Mouse (Mus musculus) ovary, postnatal 14 days (tissue): ENCODE results near the gene Inpp4b.

Experiments
- DNase-seq: peaks from one replicate; pipeline ENCODE4 v3.0.0; 2022; ENCODE audit warnings: low spot score

Inpp4b gene

DNA sequence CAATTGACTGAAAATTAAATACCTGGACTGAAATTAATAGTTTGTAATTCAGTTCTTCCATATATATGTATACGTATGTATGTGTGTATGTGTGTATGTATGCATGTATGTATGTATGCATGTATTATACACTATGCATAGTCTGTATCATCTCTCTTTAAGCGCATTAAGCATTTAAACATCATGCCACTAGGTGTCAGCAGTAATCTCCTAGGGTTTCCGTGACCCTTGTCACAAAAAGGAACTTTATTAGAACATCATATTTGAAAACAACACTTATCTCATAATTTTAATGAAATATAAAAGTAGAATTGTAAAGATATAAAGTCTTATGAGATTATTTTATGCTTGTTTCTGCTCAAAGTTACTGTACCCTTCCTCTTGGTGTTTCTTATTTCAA lies 136.3 kb downstream of the Inpp4b start:
- DNase-seq, result no peak

DNA sequence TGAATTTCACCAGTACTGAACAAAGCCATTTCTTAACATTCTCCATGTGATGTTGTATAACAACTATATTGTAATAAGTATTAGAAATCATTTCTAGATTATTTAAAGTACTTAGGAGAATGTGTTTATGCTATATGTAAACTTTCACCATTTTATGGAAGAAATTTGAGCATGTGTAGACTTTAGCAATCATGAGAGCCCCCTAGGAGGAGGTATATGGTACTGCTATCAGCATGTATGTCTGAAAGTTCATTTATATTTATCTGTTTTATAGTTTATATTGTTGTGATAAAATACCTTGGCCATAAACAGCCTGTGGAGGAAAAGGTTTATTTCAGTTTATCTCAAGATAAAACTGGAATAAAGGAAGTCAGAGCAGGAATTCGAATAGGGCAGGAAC lies 141.5 kb downstream of the Inpp4b start:
- DNase-seq, result no peak

DNA sequence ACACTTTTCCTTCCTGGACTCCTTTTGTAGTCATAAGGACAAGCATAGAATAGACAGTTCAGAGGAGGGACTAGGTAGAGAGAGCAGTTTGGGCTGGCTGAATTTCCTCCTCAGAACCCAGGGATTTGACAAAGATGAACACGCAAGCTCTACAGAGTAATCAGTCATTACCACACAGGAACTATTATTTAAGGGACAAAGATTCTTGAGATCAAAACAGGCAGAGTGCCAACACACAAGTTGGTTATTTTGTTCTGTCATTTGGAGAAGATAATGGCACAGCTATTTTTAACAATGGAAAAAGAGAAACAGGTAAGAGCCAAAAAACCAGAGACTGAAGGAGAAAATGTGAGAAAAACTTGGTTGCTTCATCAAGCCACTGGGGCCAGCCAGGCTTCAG lies 143.3 kb downstream of the Inpp4b start:
- DNase-seq, result no peak

DNA sequence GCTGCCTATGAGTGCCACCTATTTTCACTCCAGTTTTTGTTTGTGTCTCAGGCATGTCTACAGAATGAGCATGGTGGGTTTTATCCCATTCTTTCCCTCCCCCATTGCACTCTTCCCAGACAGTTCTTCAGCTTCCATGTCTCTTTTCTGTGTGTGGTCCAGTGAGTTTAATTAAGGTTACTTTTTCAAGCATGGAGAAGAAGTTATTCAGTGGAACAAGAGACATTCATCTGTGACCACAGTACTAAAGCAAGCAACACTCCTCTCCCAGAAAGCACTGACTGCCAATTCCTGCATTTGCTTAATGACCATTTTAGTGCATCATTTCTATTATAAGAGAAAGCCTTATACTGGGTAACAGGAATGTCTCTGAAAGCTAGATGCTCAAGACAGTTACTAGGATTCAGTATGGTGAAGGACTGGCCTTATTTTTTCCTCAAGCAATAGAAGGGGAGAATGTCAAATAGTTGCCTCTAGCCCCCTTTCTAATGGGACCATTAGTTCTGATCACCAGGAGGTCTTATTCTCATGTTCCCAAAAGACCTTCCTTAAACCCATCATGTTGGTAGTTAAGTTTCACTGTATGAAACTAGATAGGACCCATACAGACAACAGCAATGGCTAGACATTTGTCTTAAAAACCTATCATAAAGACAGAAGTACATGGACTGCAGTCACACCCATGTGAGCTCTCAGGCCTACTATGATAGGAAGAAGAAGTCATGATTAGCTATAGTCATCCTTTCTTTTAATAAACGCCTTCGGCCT lies 147.7 kb downstream of the Inpp4b start:
- DNase-seq, result no peak

DNA sequence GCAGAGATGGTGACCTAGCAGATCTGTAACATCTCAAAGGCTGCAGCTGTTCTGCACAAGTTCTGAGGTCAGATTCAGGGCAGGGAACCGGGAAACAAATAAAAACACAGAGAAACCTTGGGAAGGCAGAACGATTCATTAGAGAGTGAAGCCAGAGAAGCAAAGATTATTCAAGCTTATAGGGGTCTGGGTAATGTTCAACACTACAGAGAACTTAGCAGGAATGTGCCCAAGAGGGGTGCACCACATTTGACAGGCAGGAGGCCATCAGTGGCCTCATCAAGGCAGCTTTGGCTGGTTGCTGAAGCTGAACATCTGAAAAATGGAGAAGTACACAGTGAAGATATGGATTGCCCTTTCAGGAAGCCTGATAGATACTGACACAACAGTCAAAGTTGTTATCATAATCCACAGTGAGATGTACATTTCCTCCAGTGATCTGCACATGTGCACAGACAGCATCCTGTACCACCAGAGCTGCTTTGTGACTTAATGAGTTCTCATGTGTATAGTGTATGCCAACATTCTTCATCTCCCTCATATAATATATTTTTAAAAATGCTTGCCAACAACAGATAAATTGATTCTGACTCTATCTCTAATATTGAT lies 148.8 kb downstream of the Inpp4b start:
- DNase-seq, result no peak

DNA sequence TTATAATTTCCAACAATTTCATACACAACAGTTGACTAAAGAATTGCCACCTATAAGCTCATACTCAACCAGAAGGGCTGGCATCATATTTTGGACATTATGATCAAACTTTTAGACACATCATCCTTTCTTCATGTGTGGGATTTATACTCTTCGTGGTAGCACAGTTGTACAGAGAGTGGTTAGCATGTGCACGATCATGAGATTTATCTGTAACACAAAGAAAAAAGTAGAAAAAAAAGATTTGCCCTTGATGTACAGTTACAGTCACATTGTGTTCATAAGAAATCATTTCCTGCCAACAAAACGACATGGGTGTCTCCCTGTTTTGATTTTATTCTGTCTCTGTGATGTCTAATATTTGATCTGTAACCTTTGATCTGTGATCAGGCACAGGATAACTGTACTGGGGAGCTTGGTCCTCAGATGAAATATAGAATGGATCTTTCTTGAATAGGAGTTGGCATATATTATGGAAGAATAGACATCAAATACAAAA lies 149.4 kb downstream of the Inpp4b start:
- no peak for DNase-seq

DNA sequence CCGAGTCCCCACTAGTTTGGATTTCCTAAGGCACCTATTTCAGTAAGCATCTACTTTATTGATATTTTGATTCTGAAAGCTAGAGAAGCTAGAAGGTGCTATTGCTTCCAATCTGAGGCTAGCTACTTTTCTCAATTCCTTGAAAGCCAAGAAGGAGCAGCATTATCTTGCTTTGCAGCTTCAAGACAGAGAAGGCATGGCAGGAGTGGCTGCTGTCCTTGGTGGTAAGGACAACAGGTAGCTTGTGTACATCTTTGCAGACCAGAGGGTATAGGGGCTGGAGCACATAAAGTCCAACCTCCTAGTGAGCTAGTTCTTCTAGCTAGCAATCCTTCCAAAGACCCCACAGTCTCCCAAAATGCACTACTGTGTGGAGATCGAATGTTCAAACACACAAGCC lies 152.5 kb downstream of the Inpp4b start:
- no peak for DNase-seq

DNA sequence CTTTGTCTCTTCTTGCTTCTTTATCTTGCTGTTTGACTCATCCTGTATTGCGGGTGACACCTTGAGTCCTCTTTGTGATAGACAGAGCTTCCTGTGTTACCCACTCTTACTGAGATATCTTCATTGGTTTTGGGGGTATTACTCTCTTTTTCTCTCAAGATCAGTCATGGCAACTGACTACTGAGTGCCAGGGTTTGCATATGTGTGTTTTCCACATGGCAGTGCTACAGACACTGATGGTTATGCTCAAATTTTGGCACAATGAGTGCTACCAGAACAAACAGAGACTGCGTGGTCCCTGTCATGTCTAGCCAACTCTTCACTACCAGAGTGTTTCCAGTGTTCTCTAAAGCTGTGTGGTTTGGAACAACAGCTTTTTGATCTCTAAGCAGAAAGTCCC lies 155.3 kb downstream of the Inpp4b start:
- DNase-seq, result no peak

DNA sequence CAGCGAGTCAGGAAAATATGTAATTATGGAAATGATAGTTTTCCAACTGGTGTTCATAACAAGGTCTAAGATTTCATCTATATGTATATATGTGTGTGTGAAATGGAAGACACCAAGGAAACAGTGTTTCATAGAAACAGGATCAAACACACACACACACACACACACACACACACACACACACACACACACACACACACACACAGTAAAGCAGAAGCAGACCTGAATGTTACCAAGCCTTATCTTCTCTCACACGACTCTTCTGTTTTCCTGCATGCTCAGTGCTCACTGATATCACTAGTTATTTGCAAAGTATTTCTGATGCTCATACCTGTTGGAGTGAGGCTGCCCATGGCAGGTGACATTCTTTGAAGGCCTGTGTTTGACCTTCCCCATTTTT lies 159.9 kb downstream of the Inpp4b start:
- DNase-seq, result no peak

DNA sequence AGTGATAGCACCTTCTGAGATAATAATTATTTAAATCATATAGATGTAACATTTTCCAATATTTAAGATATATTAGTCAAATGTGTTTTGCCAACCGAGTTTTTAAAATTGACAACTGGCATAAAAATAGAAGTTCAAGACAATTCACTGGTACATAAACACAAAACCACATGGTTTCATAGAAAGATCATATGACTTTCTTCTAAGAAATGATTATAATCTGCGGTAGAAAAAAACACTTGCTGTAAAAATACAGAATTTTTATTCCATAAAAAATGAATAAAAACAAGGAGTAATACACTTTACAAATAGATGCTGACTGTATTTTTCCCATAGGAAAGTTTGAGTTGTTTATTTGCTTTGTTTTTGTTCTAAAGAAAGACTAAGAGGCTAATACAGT lies 160.6 kb downstream of the Inpp4b start:
- DNase-seq, result no peak

DNA sequence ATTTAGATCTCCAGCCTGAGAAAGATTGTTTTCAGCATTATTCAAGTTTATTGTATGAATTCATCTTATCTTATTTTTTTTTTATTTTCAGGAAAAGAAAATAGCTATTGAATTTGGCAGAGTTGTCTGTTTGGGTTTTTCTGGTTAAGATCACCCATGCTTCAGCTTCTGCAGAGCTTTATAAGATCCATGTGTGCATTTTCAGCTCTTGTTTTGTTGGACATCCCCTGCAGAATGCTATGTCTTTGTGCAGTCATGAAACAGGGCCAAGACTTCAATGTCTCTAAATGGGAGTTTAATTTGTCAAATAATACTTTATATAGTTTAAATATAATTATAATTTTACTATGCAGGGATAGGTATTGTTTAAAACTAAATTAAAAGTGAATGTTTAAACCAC lies 170.5 kb downstream of the Inpp4b start:
- no peak for DNase-seq

DNA sequence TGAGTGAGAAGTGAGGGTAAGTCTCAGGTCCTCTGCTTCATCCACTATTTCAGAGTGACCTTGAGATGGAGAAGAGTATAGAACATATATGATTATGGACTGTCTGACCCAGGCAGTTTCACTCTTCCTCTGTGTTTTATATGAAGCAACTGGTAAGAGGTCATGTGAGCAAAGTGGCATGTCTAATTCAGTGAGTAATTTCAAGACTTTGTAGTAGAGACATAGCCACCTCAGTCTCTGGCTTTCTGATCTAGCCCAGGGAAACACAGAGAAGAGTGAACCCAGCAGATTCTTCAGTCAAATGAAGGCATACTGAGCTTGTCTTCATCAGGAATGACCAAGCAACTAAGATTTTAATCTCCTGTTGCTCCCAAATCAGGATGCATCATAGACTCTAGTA lies 172.1 kb downstream of the Inpp4b start:
- DNase-seq, result no peak

DNA sequence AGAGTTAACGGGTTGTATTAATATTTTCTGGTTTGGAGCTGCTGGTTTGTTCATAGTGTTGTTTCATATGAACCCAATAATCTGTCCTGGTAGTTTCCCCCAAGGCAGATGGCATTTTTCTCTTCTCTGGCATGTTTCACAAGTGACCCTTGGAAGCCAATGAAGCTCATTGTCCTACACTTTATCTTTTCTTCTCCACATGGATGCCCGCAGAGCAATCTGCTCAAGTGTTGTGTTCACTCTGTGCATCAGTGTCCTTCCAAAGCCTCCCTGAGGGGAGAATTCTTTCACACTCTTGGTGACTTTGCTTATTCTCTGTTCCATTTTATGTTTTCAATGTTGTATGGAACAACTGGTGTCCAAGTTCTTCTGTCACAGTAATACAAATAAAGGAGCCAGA lies 179.7 kb downstream of the Inpp4b start:
- DNase-seq, result no peak

DNA sequence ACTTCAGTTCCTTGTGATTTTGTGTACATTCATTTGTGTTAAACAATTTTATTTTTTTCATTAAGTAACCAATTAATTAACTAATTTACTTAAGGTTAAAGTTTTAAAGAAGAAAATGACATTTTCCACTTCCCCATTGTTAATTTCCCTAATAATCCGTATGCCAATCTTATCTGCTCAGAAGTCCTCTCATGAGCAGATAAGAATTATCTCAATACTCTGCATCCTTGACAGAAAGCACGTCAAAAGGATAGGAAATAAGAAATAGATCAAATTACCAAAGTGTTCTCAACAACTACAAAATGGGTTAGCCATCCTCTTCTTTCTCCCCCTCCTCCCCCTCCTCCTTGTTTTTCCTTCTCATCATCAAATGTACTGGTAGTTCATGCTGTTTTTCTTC lies 182.2 kb downstream of the Inpp4b start:
- DNase-seq, result no peak

DNA sequence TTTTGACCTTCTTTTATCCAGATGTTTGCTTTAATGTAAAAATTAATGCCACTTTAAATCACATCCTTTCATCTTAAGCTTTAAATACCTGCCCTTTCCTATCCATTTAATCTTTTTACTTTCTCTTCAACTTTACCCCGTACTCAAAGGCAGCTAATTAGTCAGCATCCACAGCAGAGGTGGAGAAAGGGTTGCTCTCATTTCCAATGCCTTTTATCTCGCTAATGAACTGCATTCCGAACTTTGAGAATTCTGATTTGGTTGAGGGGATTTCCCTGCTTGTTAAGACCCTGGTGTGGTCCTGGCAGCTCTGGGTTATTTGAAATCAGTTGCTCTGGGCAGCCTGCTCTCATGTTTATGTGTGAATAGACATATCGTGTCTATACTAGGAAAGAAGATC lies 185.3 kb downstream of the Inpp4b start:
- DNase-seq, result no peak

DNA sequence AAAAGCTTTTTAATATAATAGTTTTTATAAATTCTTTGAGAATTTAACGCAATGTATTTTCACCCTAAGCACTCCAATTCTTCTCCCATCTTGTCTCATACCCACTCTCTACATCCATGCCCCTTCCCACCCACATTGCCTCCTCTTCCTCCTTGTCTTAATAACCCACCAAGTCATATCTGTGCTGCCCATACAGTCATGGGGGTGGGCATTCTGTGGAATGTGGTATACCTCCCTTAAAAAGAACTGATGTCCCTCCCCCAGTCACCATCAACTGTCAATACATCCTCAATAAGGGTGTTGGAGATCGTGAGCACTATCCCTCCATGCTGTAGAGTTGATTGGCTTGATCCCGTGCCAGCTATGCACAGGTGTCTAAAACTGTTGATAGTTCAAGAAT lies 196.0 kb downstream of the Inpp4b start:
- no peak for DNase-seq

DNA sequence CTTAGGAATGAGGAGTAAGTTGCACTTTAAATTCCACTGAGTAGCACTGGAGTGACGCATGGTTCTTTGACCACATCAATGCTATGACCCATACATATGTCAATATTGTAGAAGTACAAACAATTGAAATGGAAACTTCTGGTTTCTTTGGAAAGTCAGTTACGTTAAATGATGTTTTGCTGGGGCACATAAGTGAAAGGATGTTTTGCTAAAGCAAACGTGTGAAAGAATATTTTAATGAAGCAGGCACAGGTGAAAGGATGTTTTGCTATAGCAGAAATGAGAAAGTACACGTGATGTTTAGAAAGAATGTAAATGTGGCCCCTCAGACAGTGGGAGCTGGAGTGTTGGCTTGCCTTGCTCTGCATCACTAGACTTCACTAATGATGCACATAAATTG lies 216.2 kb downstream of the Inpp4b start:
- DNase-seq, result no peak

DNA sequence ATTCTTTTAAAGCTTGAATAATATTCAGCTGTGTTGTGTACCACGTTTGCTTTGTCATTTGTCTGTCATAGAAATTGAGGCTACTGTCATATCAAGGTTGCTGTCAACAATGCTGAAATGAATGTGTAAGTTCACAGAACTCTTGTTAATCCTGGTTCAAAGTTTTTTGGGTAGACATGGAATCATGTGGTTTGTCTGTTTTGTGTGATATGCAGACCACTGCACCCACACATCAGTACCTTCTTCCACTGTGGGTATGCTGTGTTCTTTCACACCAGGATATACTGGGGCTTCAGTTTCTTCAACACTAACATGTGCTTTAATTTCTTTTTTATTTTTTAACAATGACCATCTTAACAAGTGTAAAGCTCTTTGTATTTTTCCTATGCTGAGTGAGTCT lies 220.0 kb downstream of the Inpp4b start:
- no peak for DNase-seq

DNA sequence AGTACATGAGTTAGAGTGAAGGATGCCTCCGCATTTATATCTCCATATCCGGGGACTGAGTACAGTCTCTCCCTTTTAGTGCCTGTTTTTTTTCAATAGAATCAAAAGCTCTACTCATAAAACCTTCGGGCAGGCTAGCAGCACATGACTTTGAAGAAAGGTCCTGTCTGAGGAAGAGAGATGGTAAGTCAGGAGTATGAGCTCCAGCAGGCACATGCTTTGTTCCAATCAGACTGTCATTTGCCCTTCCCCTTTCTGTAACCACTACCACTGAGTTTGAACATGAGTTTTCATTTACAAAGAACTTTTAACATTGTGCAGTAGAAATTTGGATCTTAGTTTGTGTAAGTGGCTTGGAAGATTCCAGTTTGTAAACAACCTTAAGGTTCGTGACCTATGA lies 223.1 kb downstream of the Inpp4b start:
- DNase-seq, result no peak

DNA sequence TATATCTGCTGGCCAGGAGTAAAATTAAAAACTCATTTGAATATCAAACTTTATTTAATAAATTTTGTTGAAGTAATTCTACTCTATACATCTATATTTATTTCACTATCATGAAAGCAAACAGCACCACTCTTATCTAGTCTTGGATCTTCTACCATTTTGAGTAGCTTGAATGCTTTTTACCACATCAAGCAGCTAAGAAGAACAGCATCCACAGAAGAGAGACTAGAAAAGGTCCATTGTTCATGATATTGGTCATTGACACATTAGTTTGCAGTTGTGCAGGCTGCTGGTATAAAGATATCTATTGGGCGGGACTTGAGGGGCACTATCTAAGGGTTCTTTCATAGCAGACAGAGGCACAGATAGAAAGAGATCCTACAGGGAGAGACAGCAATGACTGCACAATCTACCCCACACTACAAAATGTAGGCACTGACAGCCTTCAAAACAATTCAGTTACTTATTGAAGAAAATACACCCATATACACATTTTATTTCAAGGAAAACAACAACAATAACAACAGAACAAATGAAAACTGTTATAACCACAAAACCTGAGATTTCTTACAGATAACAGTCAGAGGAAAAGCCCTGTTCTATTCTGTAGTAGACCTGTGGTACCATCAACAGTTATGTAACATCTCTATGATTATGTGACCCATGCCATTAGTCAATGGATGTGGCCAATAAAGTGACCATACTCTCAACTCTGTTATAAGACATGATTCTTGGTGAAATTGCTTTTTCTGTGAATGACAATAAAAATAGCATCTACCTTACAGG lies 230.2 kb downstream of the Inpp4b start:
- DNase-seq, result no peak

DNA sequence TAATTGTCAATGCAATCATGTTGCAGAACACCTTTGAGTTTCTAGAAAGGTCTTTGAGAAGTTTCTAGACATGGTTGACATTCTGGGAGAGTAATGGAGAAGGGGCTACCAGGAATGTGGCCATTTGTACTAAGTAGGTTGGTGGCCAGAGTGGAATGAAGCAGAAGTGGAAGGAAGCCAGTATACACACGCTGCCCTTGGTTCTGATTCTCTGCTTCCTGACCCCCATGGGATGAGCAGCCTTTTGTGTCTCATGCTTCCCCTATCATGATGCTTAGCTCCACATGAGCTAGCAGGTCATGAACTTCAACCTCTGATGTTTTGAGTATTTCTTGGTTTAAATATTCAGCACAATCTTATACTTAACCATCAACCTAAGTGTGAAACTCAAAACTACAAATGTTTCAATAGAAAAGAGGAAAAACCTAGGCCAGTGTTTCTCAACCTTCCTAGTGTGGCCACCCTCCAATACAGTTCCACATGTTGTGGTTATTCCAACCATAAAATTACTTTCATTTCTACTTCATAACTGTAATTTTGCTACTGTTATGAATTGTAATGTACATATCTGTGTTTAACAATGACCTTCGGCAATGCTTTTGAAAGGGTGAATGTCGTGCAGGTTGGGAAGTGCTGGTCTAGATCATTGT lies 233.0 kb downstream of the Inpp4b start:
- DNase-seq, result no peak

DNA sequence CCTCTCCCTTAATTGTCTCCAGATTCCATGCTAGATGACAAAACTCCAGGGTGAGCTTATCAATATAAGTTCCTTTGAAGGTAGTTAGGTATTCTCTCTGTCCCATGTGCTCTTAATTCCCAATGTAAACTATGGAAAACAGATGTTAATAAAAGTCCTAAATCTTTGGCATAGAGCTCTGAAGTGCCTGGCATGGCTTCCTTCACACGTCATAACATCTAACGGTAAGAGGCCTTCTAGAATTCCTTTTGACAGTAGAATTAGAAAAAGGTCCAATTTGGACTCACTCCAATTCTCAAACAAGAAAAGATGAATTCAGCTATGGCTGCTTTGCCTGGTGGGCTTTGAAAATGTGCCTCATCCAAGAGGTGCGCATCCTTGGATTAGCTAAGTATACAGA lies 236.6 kb downstream of the Inpp4b start:
- DNase-seq, result no peak
